Mouse (Mus musculus): ENCODE measurements around the gene Mitf.

DNA sequence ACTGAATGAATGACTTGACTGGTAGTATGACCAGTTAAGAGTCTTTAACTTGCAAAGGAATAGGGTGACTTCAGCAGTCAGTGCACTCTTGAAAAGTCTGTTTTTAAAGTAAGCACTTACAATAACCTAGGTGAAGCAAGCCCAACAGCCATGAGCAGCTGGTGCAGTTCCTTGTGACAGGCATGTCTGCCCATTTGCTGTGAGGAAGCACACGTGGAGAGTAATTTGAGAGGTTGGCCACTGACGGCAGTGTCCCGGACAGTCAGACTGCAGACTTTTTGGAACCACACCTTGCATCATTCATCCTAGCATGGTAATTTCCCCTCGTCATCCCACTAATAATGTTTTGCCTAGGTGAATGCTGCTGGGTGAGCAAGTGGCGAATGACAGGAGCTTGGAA is 12.1 kb downstream of the Mitf start:
- TF ChIP-seq CTCF (IDR thresholded peaks at IDR 0.05; ENCODE audit: insufficient read depth, low read depth, low read length) (no peak), POLR2A (IDR thresholded peaks at IDR 0.05; ENCODE audit: insufficient read depth, low read depth, low read length) (no peak)
